Mouse (Mus musculus): ENCODE data around the gene Myzap. TPM values are rescaled to one million over a fixed set of nuclear protein-coding genes. Genes with fewer than 3 reads are reported as not detected.

Gene Myzap
- total RNA-seq (2021): 1 to 10 TPM; 1.8 to 1.9 TPM
- long read RNA-seq, experiment 1: 0 reads
- long read RNA-seq, experiment 2, partial matches to known transcripts: 0 of 1 reads
- long read RNA-seq, experiment 2, other reads (novel, unspliced or antisense): 0 of 1 reads

- intact Hi-C loops (cut with DNase I): no loop called here
- peak; percentile 63 to 67 for DNase-seq (ENCODE audit: extremely low spot score in 1 of 2, low spot score in 2 of 2)
- Histone ChIP-seq H3K27ac (no peak within 1 kb of the TSS), H3K4me3 (peak within 1 kb of the TSS; percentile 51)
- no peak for TF ChIP-seq CTCF (IDR thresholded peaks at IDR 0.05)
These were observed at the start of gene Myzap for GRCm38 (mm10) chr9:71591938-71592548. TSS of gene Myzap (minus strand) at chr9:71592360.

GRCm38 (mm10) chr9:71640361-71640927 lies 48.3 kb upstream of the Myzap start:
- intact Hi-C loops (cut with DNase I): no loop called here
- Histone ChIP-seq H3K4me3 (no peak overlapping the region), H3K27ac (no peak overlapping the region)
- no peak for DNase-seq (ENCODE audit: extremely low spot score in 1 of 2, low spot score in 2 of 2)
- no peak for TF ChIP-seq CTCF (IDR thresholded peaks at IDR 0.05)

GRCm38 (mm10) chr9:71638198-71638597 lies 46.0 kb upstream of the Myzap start:
- H3K27ac ChIP-seq: no peak overlapping the region
- no peak for TF ChIP-seq CTCF (IDR thresholded peaks at IDR 0.05)
- H3K4me3 ChIP-seq: no peak overlapping the region
- intact Hi-C loops (cut with DNase I): no loop called here
- DNase-seq (ENCODE audit: extremely low spot score in 1 of 2, low spot score in 2 of 2): no peak

GRCm38 (mm10) chr9:71636854-71637253 lies 44.7 kb upstream of the Myzap start:
- intact Hi-C loops (cut with DNase I): no loop called here
- TF ChIP-seq CTCF (IDR thresholded peaks at IDR 0.05): no peak
- H3K27ac ChIP-seq: no peak overlapping the region
- H3K4me3 ChIP-seq: no peak overlapping the region
- DNase-seq (ENCODE audit: extremely low spot score in 1 of 2, low spot score in 2 of 2): no peak

GRCm38 (mm10) chr9:71635627-71636026 lies 43.5 kb upstream of the Myzap start:
- no peak for TF ChIP-seq CTCF (IDR thresholded peaks at IDR 0.05)
- DNase-seq (ENCODE audit: extremely low spot score in 1 of 2, low spot score in 2 of 2): no peak
- no peak overlapping the region for H3K4me3 ChIP-seq
- H3K27ac ChIP-seq: no peak overlapping the region
- intact Hi-C loops (cut with DNase I): no loop called here

- H3K4me3 ChIP-seq: no peak overlapping the region
- intact Hi-C loops (cut with DNase I): no loop called here
- TF ChIP-seq CTCF (IDR thresholded peaks at IDR 0.05): no peak
- DNase-seq (ENCODE audit: extremely low spot score in 1 of 2, low spot score in 2 of 2): no peak
- H3K27ac ChIP-seq: no peak overlapping the region
These were observed 42.8 kb upstream of the Myzap start for GRCm38 (mm10) chr9:71634916-71635315.

- intact Hi-C loops (cut with DNase I): loop anchor here (10.0 kb wide), 1 partner anchor 414 kb away; the partner anchor contains the start of gene Aldh1a2
- DNase-seq (ENCODE audit: extremely low spot score in 1 of 2, low spot score in 2 of 2): no peak
- Histone ChIP-seq H3K4me3 (no peak overlapping the region), H3K27ac (no peak overlapping the region)
- TF ChIP-seq CTCF (IDR thresholded peaks at IDR 0.05): no peak
These were observed 36.8 kb upstream of the Myzap start for GRCm38 (mm10) chr9:71628921-71629320.

GRCm38 (mm10) chr9:71628286-71628685 lies 36.1 kb upstream of the Myzap start:
- intact Hi-C loops (cut with DNase I): loop anchor here (10.0 kb wide), 1 partner anchor 413 kb away; the partner anchor contains the start of gene Aldh1a2
- no peak for TF ChIP-seq CTCF (IDR thresholded peaks at IDR 0.05)
- Histone ChIP-seq H3K4me3 (no peak overlapping the region), H3K27ac (no peak overlapping the region)
- no peak for DNase-seq (ENCODE audit: extremely low spot score in 1 of 2, low spot score in 2 of 2)

- intact Hi-C loops (cut with DNase I): loop anchor here (2.0 to 10.0 kb wide), 2 partner anchors 81 to 411 kb away; partner anchors contain the start of gene Aldh1a2
- TF ChIP-seq CTCF (IDR thresholded peaks at IDR 0.05): no peak
- Histone ChIP-seq H3K4me3 (no peak overlapping the region), H3K27ac (no peak overlapping the region)
- no peak for DNase-seq (ENCODE audit: extremely low spot score in 1 of 2, low spot score in 2 of 2)
These were observed 33.8 kb upstream of the Myzap start for GRCm38 (mm10) chr9:71625961-71626360.

GRCm38 (mm10) chr9:71624793-71625495 lies 32.8 kb upstream of the Myzap start:
- Histone ChIP-seq H3K27ac (no peak overlapping the region), H3K4me3 (no peak overlapping the region)
- peak; percentile 84 for TF ChIP-seq CTCF (IDR thresholded peaks at IDR 0.05)
- peak; percentile 42 to 65 for DNase-seq (ENCODE audit: extremely low spot score in 1 of 2, low spot score in 2 of 2)
- intact Hi-C loops (cut with DNase I): loop anchor here (2.0 to 10.0 kb wide), 2 partner anchors 80 to 410 kb away; partner anchors contain the start of gene Aldh1a2

- intact Hi-C loops (cut with DNase I): loop anchor here (2.0 to 10.0 kb wide), 2 partner anchors 79 to 409 kb away; partner anchors contain the start of gene Aldh1a2
- TF ChIP-seq CTCF (IDR thresholded peaks at IDR 0.05): peak; percentile 78
- no peak for DNase-seq (ENCODE audit: extremely low spot score in 1 of 2, low spot score in 2 of 2)
- Histone ChIP-seq H3K4me3 (no peak overlapping the region), H3K27ac (no peak overlapping the region)
These were observed 31.9 kb upstream of the Myzap start for GRCm38 (mm10) chr9:71623871-71624569.
